Mouse (Mus musculus) retina, adult 2 months (tissue): Measurements from ENCODE around the gene Nek1.

Source experiments
- DNase-seq: peaks from one replicate; pipeline ENCODE4 v3.0.0-alpha.2; 2012; ENCODE audit warnings: low read depth, low spot score

Nek1 gene

DNA sequence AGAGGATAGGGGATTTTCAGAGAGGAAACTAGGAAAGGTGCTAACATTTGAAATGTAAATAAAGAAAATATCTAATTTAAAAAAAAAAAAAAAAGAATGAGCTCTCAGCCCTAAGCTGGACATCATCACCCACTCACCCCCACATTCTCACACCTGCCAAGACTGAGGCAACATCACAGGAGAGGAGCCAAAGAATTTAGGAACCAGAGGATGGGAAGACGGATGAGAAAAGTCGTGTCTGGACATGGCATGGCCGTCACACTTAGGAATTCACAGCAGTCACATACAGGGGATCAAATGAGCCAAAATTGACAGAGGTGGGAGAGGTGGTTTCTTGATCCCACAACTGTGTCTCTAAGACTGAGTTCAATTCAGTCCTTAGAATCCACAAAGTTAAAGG lies 165.5 kb downstream of the Nek1 start:
- no peak for DNase-seq

GRCm38 (mm10) chr8:61161461-61162185 lies 168.6 kb downstream of the Nek1 start:
- DNase-seq: no peak

GRCm38 (mm10) chr8:61162186-61162566 lies 169.2 kb downstream of the Nek1 start:
- DNase-seq: no peak

DNA sequence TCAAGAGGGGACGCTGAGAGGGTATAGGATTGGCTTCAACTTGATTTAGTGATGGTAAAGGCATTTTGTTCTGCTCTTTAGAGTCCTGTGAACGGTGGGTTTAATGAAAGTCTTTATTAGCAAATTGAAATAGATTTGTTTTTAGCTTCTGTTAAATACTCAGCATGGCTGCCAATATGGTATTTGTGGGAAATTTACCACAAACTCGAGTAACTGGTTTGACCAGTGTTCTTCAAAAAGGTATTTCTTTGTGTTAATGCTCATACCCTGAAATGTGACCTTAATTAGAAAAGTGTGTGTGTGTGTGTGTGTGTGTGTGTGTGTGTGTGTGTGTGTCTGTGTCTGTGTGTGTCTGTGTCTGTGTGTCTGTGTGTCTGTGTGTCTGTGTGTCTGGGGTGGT lies 178.6 kb downstream of the Nek1 start:
- no peak for DNase-seq

DNA sequence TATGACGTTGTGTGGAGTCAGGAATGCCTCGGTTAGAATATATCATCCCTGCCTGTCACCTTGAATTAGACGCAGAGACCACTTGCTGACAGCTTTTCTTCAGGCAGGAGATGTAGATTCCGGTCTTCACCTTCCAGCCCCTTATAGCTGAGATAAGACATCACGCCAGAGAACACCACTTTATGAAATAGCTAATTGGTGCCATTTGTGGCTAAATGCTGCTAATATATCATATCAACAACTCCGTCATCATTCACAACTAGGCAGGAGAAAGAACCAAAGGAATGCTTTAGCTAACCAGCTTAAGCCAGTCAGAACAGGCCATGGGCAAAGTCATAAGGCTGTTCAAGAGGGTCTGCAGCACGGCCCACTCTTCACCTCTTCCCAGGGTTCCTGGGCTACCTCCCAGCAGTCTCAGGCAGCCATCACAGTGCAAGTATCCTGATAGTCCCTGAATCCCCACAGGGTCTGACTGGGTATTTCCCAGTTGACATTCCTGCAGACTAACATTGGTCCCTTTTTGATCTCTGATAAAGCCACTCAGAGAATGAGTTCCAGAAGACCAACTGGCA lies 181.0 kb downstream of the Nek1 start:
- no peak for DNase-seq

GRCm38 (mm10) chr8:61175876-61176275 lies 182.9 kb downstream of the Nek1 start:
- no peak for DNase-seq

DNA sequence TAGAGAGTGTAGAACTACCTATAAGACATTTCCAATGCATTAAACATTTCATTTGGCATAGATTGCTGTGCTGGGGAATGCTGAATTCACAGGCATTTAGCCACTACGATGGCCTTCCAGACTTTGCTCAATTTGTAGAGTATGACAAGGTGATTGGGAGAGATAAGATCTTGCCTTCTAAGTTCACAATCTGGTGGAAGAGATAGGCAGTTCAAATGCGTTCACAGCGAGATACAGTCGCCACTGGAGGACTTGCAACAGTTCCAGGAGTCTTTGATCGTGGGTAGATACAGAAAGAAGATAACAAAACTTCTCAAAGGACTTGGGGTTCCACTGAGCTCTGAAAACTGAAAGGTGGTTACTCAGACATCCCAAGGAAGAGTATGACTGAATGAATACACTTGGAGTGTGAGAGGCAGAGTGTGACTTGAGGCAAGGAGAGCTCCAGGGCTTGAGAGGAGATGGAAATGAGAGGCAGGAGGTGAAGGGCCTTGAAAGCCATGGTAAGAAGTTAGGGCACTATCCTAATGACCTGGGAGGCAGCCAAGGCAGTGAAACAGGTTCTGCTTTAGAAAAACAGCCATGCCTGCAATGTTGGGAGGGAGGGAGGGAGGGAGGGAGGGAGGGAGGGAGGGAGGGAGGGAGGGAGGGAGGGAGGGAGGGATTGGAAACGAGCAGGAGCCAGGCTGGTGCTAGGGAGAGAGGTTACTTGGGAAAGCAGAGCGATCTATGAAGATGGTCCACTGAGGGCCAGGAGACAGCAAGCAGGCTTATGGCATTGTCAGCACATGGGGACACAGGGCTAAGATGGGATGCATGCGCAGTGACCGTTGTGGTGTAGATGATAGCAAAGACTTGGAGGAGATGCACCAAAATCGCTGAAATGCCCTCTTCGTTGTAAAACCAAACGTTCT lies 184.9 kb downstream of the Nek1 start:
- DNase-seq: no peak

DNA sequence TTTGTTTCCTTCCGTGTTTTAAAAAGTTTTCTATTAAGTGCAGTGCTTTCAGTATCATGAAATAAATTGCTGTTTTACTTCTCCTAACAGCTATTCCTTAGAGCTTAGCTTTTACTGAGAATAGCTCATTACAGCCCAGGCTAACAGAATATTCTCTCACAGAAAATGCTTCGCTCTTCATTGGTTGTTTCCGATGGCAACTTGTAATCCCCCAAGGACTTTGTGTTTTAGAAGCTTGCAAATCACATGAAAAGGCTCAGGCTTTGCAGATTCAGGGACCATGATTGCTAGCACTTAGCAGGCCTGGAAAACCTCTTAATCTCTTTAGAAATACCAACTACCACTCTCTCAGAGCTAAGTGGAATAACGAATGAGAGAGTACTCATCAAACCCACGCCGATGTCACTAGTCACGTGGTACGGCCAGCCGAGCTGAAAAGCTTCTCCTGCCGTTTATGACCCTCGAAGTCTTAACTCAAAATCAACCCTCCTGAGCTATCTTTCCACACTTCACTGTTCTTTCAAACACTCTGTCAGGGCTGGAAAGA lies 185.7 kb downstream of the Nek1 start:
- no peak for DNase-seq
